Mouse (Mus musculus) CH12.LX (cell line): Measurements from ENCODE around the gene 1700022I11Rik.

Experiments
- CTCF ChIP-seq, 2 experiments: IDR thresholded peaks in 1 of 2; conservative IDR thresholded peaks in 1 of 2; 2 replicates each; pipeline ENCODE4 v1.5.1; 2011 to 2012; ENCODE audit warnings: low read depth in 2 of 2, low read length in 2 of 2, improper control_type of control experiment in 1 of 2, inconsistent platforms in 1 of 2, mild to moderate bottlenecking in 1 of 2, moderate library complexity in 1 of 2
- EP300 ChIP-seq: IDR thresholded peaks from 2 replicates; pipeline ENCODE4 v1.6.1; 2011; ENCODE audit warnings: low read length, improper control_type of control experiment
- GABPA ChIP-seq: IDR thresholded peaks from 2 replicates; pipeline ENCODE4 v1.6.1; 2012; ENCODE audit warnings: low read depth, low read length, improper control_type of control experiment, inconsistent platforms; ENCODE audit not compliant: insufficient replicate concordance
- HCFC1 ChIP-seq: IDR thresholded peaks from 2 replicates; pipeline ENCODE4 v1.6.1; 2012; ENCODE audit warnings: low read depth, mild to moderate bottlenecking, inconsistent platforms, low read length, improper control_type of control experiment
- JUND ChIP-seq: conservative IDR thresholded peaks from 2 replicates; pipeline ENCODE4 v1.6.1; 2011; ENCODE audit warnings: low read depth, low read length, improper control_type of control experiment
- MAX ChIP-seq: IDR thresholded peaks from 2 replicates; pipeline ENCODE4 v1.6.1; 2011; ENCODE audit warnings: low read length, improper control_type of control experiment
- MAZ ChIP-seq: IDR thresholded peaks from 2 replicates; pipeline ENCODE4 v1.6.1; 2012; ENCODE audit warnings: low read depth, mild to moderate bottlenecking, inconsistent platforms, low read length, improper control_type of control experiment, moderate library complexity
- POLR2A ChIP-seq: IDR thresholded peaks from 2 replicates; pipeline ENCODE4 v1.6.1; 2011; ENCODE audit warnings: low read depth, mild to moderate bottlenecking, improper control_type of control experiment, low read length
- POLR2AphosphoS2 ChIP-seq: IDR thresholded peaks from 2 replicates; pipeline ENCODE4 v1.6.1; 2011; ENCODE audit warnings: low read depth, low read length, improper control_type of control experiment
- TCF12 ChIP-seq: IDR thresholded peaks from 2 replicates; pipeline ENCODE4 v1.6.1; 2014; ENCODE audit warnings: low read depth, mild to moderate bottlenecking, inconsistent platforms, low read length, improper control_type of control experiment
- USF1 ChIP-seq: IDR thresholded peaks from 2 replicates; pipeline ENCODE4 v1.6.1; 2014; ENCODE audit warnings: low read depth, mild to moderate bottlenecking, inconsistent platforms, low read length, improper control_type of control experiment
- USF2 ChIP-seq: conservative IDR thresholded peaks from 2 replicates; pipeline ENCODE4 v1.6.1; 2011; ENCODE audit warnings: low read depth, low read length, improper control_type of control experiment
- ZKSCAN1 ChIP-seq: IDR thresholded peaks from 2 replicates; pipeline ENCODE4 v1.6.1; 2012; ENCODE audit warnings: low read depth, inconsistent platforms, low read length, improper control_type of control experiment, borderline replicate concordance
- ZNF384 ChIP-seq: IDR thresholded peaks from 2 replicates; pipeline ENCODE4 v1.6.1; 2012; ENCODE audit warnings: low read depth, low read length, improper control_type of control experiment, inconsistent platforms

- TF ChIP-seq TCF12 (no peak), USF1 (no peak), CTCF (conservative IDR thresholded peaks at IDR 0.05 in 1 of 2, IDR thresholded peaks at IDR 0.05 in 1 of 2; ENCODE audit: low read depth in 2 of 2, low read length in 2 of 2) (no peak), MAX (no peak), POLR2AphosphoS2 (no peak), ZKSCAN1 (no peak), ZNF384 (no peak), USF2 (no peak), JUND (no peak), POLR2A (no peak), GABPA (no peak), EP300 (no peak), MAZ (no peak), HCFC1 (no peak)
Observed at GRCm38 (mm10) chr4:42948527-42948926, 20.9 kb upstream of the 1700022I11Rik start.
